Mouse (Mus musculus) megakaryocyte progenitor cell, adult 5-6 weeks (primary cell): ENCODE results near the gene Eme2. TPM values are rescaled to one million over a fixed set of nuclear protein-coding genes. Genes with fewer than 3 reads are reported as not detected.
A peak's percentile ranks its signal among the peaks of the same experiment; 100 is the strongest.

ENCODE experiments used
- ATAC-seq: replicated peaks from 2 replicates; pipeline ENCODE4 v1.8.0; 2016; ENCODE audit warnings: mild to moderate bottlenecking, moderate TSS enrichment, inconsistent platforms; ENCODE audit not compliant: poor library complexity
- total RNA-seq, 2 experiments: library from RNA; stranded (forward) in 1 of 2; stranded (reverse) in 1 of 2; fragments of 157-497, 149-512 nt in 1 of 2; fragments of 200-1000 nt in 1 of 2; gene quantifications; 2 replicates each; pipeline versions ENCODE4 v1.2.3 to v1.2.4; 2015 to 2017

Gene Eme2
- total RNA-seq, 2 experiments from 2014 or later: 6.9 to 18.6 TPM

DNA sequence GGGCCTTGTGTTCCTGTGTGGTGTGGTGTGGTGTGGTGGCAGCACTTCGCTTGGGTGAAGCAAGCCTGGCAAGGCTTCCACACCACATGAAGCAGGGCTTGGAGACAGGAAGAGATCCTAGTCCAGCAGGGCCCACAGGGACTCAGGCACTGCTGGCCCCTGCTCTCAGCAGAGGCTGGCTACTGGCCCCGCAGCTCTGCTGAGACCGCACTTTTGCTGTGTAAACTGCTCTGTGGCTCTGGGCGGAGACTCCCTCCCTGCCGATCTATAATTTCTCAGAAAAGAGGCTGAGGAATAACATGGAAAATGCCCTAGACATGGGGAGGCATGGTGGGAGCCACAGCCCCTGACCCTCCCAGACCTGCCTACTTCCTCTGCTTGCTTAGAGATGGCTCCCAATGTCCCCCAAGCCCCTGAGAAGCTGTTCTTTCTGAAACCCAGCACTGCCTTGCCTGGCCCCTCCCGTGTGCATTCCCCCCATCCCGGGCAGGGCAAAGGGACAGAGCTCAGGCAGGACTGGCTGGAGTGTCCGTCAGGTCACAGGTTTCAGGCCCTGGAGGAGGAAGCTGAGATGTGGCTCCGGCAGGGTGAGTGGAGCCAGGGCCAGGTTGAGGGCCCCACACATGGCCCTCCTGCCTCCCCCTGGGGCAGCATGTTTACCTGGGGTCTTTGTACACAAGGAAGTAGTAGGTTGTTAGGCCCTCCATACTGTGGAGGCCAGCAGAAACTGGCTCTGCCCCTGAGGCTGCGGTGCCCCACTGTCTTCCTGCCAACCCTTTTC lies 17.4 kb downstream of the Eme2 start:
- no peak for ATAC-seq

DNA sequence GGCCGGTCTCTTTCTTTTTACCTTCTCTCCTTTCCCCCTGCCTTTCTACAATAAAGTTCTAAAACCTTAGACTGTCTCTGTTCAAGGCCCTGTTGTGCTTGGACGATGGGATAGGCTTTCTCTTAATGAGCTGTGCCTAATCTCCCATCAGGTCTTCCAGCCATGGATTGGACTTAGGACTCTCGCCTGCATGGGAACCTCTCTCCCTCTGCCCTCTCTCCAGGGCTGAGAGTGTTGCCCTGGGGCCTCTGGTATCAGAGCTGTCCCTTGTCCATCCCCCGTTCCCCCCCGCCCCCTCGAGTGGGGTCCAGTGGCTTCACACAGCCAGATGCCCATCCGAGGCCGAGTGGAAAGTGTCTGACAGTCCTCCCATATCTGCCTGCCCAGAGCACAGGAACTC lies 19.9 kb downstream of the Eme2 start:
- no peak for ATAC-seq

DNA sequence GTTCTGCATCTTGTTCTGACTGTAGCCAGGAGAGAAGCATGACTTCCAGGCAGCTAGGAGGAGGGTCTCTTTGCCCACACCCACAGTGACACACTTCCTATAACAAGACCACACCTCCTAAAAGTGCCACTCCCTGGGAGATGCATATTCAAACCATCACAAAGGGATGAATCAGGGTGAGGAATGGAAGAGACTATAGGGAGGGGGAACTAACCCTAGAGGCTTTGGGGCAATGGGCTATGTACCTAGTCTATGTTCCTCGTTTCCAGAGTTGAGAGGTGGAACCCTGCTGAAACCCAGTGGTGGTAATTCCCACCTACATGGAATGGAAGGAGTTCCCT lies 20.5 kb downstream of the Eme2 start:
- ATAC-seq: no peak

DNA sequence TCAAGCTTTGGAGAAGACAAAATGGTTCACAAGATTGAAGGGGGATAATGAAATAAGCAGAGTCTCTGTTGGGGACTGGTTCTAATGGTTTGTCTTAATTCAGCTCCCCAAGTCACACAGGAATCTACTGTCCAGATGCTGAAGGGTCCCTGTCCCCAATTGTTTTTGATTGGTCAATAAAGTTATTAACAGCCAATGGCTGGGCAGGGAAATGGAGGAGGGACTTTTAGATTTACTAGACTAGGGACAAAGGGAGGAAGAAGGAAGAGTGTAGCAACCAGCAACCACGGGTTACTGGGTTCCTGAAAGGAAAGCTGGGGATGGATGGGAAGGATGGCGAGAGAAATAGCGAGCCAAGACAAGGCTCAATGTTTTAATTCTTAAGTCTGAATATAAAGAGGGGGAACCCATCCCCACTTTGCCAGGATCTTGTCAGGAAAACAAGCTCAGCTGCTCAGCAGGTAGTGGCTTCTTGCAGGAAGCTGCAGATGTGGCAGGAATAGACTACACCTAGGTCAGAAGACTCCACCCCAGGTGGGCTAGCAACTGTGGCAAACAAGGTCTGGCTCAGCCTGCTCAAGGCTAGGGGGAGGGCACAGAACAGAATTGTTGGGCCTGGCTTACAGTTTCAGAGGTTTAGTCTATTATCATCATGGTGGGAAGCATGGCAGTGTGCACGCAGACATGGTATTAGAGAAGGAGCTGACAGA lies 21.0 kb downstream of the Eme2 start:
- no peak for ATAC-seq

DNA sequence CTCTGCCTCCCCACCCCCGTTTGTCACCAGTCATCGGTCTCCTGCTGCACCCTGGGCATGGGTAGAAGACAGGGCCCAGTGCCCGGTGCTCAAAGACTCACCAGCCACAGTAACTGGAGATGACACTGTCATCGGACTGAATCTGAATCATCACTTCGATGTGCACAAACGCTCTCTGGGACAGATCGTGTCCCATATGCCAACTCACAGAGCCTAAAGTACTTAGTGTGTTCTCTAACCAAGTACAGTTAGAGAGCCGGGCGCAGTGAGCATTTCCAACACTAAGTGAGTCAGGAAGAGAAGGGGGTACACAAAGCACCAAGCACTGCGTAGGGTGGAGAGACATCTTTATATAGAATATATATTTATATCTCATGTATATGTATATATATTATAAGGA lies 27.0 kb downstream of the Eme2 start:
- no peak for ATAC-seq

DNA sequence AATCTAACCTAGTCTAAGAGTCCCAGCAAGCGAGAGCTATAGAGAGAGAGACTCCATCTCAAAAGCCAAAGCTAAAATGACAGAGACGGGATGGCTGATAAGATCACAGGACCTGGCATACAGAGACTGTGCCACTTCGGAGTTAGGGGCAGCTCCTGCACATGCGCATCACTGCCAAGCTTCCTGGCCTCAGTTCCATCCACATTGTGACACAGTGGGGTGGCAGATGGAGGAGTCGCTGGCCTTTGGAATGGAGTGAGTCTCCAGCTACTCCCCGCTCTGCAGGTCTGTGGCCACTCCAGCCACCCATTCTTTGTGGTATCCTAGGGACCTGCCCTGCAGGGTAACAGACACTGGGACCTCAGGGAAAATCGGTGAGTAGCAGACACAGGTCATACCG lies 29.1 kb downstream of the Eme2 start, which contains the start of gene Igfals:
Igfals (plus strand) TSS at position 222 of the 400 bp plus-strand sequence.
- ATAC-seq: no peak

DNA sequence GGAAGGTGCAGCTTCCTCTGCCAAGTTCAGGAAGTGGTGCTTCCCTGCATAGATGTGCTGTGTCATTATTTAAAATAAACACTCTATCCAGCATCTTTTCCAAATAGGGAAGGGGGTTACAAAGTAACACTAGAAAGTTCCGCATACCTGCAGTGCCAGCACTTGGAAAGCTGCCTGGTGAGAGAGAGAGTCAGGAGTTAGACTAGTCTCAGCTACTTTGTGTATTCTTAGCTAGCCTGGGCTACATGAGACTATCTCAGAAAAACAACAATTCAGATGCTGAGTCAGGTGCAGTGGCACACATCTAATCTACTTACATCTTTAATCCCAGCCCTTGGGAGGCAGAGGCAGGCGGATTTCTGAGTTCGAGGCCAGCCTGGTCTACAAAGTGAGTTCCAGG lies 33.1 kb downstream of the Eme2 start:
- no peak for ATAC-seq

DNA sequence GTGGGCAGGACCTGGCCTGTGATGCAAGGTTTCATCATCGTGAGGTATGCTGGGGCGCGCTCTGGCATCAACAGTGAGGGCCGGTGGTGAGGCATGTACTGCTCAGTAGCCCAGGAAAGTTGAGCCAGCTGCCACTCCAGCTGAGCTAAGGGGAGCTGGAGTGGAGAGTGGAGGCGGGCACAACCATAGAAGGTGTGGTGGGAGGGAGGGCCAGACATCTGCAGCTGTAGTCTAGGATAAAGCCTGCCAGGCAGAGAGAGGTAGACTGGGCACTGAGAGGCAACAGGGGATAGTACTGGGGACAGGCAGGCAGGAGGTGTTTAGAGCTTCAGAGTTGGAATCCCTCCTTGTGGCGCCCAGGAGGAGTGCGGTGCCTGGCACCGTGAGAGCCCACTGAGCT lies 34.8 kb downstream of the Eme2 start:
- peak; percentile 64 for ATAC-seq

DNA sequence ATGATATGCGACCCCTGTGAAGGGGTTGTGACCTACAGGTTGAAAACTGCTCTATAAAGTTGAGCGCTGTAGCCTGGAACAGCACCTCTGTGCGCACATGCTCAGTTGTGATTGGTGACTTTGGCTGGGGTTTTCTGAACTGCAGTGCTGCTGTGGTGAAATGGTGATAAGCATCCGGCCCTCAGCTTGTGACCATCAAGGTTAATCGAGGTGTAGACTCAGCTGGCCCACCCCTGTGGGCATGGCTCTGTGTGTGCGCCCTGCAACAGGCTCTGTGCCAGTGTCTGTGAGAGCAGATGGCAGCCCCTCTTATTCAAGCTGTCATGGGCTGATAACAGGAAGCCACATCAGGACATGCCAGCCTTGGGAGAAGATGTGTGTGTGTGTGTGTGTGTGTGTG lies 35.9 kb downstream of the Eme2 start:
- peak; percentile 95 for ATAC-seq

DNA sequence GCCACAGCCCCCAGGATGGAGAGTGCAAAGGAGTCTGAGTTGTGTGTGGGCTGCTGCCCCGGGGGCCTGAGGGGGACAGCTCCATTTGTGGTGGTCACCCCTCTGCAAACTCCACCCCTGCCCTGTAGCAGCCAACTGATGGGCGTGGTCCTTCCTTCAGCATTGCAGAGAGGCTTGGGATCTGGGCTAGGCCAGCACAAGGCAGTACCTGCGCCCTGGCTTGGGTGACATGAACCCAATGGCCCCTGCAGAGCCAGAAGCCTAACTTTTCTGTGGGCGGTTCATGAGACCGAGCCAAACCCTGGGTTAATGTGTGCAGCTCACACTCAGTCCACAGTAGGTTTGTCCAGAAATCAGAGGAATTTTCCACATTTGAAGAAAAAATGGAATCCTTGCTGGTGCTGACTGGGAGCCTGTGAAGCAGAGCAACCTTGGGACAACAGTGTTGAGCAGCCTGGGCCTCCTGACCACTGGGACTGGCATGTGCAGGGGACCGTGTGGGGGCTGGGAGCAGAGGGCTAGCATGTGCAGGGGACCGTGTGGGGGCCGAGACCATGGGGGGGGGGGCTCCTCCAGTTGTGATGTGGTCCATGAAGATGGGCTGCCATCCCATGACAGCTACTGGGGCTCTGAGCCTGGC lies 36.9 kb downstream of the Eme2 start:
- ATAC-seq: no peak

DNA sequence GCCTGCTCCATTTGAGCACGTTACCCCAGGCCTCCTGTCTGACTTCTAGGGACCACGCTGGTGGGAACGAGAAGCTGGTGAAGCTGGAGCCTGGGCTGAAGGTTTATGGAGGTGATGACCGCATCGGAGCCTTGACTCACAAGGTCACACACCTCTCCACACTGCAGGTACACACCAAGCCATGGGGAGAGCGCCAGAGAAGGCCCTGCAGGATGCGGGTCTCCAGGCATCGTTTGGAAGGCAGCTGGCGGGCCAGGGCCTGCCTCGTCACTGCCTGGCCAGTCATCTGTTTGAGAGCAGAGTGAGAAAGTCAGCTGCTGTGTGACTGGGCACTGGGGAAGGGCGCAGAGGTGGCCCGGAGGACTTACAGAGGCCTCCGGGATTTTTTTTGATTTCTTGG lies 38.3 kb downstream of the Eme2 start:
- ATAC-seq: no peak

DNA sequence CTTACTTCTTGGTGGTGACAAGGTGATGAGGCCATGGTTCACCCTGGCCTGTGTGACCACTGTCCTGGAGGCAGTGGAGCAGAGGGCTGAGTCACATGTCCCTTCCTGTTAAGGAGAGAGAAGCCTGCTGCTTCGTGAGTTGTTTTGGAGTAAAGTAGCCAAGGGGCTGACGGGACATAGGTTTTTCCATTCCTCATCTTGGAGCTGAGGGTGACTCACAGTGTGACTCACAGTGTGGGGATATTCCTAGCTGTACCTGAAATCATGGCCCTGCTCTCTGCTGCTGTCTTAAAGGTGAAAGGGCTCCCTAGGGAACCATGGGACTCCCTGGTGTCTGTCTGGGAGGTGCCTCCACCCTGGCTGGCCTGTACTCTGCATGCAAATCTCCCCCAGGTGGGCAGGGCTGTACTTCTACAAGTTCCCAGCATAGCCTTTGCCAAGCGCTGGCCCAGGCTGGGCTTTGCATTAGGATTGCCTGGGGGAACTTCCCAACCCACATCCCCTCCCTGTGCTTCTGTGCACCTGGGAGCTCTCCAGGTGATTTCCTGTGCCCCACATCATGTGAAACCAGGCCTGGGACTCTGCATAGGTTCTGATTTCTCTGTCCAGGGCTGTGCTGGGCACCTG lies 38.9 kb downstream of the Eme2 start:
- ATAC-seq: no peak

DNA sequence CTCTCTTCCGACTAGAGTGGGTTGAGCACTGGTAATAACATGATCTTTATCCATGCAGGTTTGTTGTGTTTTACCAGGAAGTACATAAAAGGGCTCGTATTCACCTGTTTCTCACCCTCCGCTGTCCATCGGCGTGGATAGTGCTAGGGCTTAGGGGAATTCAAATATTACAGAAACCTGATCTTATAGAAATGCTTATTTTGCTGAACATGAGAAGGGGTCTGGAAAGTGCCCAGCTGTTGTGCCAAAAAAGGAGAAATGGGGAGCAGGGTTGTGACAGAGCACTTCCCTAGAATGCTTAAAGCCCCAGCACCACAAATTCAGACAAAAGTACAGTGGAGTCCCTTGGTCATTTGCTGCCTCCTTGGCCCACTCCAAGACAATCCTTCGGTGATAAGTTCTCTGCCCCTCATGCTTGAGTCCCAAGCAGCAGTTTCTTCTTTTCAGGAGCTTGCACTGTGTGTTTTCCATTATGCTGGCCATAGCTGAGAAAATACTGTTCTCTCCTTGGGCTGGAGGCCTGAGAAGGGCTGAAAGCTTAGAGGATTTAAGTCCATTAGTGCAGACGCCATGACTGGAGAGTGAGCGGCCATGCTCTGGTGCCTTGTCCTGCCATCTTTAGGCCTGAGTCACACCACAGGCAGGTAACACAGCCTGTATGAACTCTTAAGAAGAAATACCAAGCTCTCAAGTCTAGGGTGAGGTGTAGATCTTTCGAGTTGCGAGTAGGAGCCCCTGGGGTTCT lies 43.3 kb downstream of the Eme2 start:
- ATAC-seq: no peak

DNA sequence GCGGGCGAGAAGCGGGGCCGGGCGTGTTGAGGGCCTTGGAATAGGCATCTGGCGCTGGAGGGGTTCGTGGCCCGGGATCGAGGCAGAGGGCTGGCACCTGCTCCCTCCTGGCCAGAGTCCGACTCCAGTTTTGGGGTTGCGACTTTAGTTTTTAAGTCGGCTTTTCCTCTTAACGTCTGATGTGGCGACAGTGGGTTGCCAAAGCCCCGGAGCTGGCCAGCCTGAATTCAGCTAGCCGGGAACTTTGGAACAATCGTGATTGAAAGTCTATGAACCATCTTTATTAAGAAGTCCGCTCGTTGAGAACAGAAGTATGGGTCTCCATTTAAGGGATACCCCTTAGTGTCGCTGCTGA lies 44.1 kb downstream of the Eme2 start:
- ATAC-seq: no peak

DNA sequence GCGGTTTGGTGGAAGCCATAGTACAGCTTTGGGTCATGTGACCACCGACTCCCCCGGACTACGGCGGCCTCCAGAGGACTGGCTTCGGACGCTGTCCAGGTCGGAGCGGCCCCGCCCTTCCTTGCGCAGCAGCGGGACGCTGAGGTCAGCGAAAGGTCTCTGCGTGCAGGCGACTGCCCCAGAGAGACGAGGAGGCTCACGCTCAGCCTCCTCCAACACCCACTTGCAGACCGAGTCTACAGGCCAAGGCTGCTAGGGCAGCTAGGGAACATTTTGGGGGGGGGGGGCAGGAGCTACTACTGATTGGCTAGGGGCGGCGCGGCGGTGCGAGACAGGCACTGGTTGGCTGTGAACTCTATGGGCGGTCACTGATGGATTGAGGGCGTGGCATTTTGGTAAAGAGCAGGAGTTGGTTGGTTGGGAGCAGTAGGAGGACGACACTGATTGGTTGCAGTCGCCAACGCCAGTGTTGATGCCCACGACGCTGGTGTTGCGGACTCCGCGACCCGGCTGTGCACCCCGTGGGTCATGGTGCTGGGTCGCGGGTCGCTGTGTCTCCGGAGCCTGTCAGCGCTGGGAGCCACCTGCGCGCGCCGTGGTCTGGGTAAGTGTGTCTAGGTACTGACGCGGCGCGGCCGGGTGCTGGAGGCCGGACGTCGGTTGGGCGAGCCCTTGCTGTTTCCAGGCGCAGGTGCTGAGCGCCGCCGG lies 44.7 kb downstream of the Eme2 start, which contains the start of gene Fahd1:
Fahd1 (minus strand) TSS at position 300 of the 708 bp plus-strand sequence.
- ATAC-seq: peak; percentile 88

DNA sequence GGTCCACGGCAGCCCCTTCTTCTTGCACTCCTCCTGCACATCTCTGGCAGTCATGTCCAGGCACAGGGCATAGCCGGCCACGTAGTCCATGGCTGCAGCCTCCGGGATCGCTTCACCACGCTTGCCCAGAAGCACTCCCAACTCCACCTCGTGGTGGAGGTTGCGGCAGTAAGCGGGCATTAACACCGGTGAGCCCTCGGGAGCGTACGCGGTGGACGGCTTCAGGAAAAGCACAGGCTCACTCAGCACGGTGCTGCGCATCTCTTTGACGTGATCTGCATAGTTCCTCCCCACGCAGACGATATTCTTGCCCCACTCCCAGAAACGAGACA lies 45.2 kb downstream of the Eme2 start:
- peak; percentile 38; the same call in 1 of the 2 replicates for ATAC-seq

DNA sequence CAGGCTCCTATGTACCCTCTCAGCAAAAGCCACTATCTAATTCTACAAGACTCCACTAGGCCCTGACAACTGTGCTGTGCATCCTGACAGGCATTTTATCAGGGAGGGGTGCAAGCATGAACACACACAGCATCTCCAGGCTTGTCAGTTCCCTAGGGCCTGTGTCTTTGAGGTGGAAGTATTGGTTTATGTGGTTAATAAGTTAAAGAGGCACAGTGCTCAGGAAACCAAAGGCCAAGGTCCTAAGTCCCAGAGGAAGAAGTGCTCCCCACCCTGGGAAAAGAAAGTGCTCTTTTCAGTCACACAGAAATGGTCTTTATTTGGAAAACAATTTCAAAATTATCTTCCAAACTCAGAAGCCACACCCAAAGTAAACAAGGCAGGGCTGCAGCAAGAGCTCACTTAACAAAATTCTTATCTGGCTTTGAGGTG lies 46.3 kb downstream of the Eme2 start:
- peak; percentile 30; the same call in 1 of the 2 replicates for ATAC-seq

DNA sequence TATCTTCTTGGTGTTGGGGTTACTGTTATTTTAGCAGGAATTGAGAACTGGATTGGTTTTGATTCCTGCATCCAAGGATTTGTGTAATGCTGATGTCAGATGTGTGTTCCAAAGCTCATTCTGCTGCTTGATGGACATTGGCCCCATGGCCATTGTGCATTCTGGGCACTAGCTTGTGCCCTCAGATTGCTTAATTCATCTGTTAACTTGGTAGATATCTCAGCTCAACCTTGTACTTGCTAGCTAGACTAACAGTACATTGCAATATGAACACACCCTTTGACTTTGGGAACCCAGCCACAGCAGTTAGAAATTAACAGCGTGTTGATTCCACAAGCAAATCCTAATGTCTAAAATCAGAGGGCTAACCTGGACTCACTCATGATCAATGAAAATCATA lies 47.5 kb downstream of the Eme2 start:
- no peak for ATAC-seq

DNA sequence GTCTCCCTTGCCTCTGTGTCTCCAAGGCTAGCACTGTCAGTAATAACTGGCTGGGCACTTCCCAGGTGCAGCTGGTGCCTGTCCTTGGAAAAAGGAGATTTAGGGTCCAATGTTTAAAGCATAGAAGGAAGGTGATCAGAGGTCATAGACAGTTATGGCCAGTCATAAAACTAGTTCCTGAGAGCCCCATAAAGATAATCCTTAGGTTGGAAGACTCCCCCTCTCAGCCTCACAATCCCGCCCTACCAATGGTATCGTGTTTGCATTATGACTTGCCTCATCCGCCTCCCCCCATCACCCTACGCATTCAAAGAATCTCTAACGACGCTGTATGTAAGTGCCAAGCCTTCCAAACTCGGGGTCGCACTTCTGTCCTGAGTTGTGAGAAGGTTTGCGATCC lies 50.4 kb downstream of the Eme2 start:
- ATAC-seq: no peak

DNA sequence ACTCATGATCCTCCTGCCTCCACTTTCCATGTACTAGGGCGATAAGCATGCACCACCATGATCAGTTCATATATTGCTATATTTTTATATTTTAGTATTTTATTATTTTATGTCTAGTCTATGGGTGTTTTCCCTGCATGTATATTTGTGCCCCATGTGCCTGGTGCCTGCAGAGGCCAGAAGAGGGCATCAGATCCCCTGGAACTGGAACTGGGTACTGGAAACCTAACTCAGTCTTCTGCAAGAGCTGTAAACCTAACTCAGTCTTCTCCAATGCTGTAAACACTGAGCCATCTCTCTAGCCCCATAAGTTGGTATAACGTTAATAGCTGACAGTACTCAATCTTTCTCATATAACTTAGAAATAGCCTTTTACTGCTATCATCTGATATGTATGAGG lies 52.3 kb downstream of the Eme2 start:
- peak; percentile 58 for ATAC-seq
